Mouse (Mus musculus): ENCODE results near the gene Tmem212. TPM values are rescaled to one million over a fixed set of nuclear protein-coding genes. Genes with fewer than 3 reads are reported as not detected.

Tmem212 gene
- polyA plus RNA-seq, 1 experiment from 2014 or later: not detected

DNA sequence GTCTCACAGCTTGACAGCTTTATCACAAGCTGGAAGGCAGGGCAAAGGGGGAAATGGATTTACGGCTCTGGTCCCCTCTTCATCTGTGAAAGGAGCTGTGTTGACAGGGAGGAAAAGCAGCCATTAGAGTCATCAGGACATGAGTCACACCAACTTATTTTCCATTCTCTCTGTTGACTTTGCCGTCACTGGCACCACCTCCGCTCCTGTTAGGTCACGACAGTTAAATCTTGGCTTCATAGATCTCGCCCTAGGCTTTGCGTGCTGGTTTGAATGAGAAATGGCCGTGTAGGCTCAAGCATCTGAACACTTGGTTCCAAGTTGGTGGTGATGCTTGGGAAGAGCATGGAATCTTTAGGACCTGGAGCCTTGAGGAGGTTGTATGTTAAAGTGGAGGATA, 9.6 kb downstream of the Tmem212 start:
- DNase-seq (ENCODE audit: low spot score): peak; percentile 40
- ATAC-seq (ENCODE audit: low FRiP score, low TSS enrichment): peak; percentile 84
- no peaks in the 10 kb centered on the region for H3K9me3 ChIP-seq (ENCODE audit: control insufficient read depth, low read length)

DNA sequence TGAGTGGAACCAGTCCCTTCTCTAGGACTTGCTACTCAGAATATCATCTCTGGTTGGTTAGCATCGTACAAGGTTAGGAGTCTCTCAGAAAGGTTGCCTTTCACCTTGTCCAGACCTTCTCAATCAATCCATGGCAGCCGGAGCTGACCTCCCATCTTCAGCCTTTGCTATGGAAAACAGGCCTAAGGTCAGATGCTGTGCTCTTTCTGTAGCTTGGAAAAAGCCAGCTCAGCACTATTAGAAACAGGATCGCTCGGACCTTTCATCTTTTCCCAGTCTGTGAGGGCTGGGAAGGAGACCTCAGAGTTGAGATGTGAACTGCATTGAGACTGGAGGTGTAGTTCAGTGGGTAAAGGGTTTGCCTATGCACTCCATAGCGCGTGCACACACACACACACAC, 10.6 kb downstream of the Tmem212 start:
- no peaks in the 10 kb centered on the region for H3K9me3 ChIP-seq (ENCODE audit: control insufficient read depth, low read length)
- ATAC-seq (ENCODE audit: low FRiP score, low TSS enrichment) (no peak), DNase-seq (ENCODE audit: low spot score) (no peak)
- H3K4me3 ChIP-seq (ENCODE audit: low read depth, low read length): no peak overlapping the region
- no peaks in the 10 kb centered on the region for H3K36me3 ChIP-seq (ENCODE audit: control insufficient read depth, insufficient read depth, low read length)
- H3K4me2 ChIP-seq (replicated peaks; ENCODE audit: low read depth): no peak overlapping the region
- 88% methylated on average over 6 of the region's 6 CpGs for WGBS
- H3K9ac ChIP-seq (ENCODE audit: low read length): no peak overlapping the region
- TF ChIP-seq EP300 (optimal IDR thresholded peaks at IDR 0.05) (no peak), CTCF (IDR thresholded peaks at IDR 0.05; ENCODE audit: low read depth) (no peak)
- H3K4me1 ChIP-seq (replicated peaks; ENCODE audit: control insufficient read depth, insufficient read depth): no peaks in the 10 kb centered on the region
- H3K27me3 ChIP-seq (ENCODE audit: control insufficient read depth, insufficient read depth, low read length): no peaks in the 10 kb centered on the region
- no peak overlapping the region for H3K27ac ChIP-seq (replicated peaks)

More for the DNA sequence above, 9.6 kb downstream of the Tmem212 start:
- H3K4me3 ChIP-seq (ENCODE audit: low read depth, low read length): no peak overlapping the region
- no peaks in the 10 kb centered on the region for H3K4me1 ChIP-seq (replicated peaks; ENCODE audit: control insufficient read depth, insufficient read depth)
- no peaks in the 10 kb centered on the region for H3K36me3 ChIP-seq (ENCODE audit: control insufficient read depth, insufficient read depth, low read length)
- no peak overlapping the region for H3K4me2 ChIP-seq (replicated peaks; ENCODE audit: low read depth)
- H3K27ac ChIP-seq (replicated peaks): no peak overlapping the region
- TF ChIP-seq EP300 (optimal IDR thresholded peaks at IDR 0.05) (no peak), CTCF (IDR thresholded peaks at IDR 0.05; ENCODE audit: low read depth) (no peak)
- H3K27me3 ChIP-seq (ENCODE audit: control insufficient read depth, insufficient read depth, low read length): no peaks in the 10 kb centered on the region
- 49% methylated on average over 7 of the region's 7 CpGs for WGBS
- H3K9ac ChIP-seq (ENCODE audit: low read length): no peak overlapping the region

DNA sequence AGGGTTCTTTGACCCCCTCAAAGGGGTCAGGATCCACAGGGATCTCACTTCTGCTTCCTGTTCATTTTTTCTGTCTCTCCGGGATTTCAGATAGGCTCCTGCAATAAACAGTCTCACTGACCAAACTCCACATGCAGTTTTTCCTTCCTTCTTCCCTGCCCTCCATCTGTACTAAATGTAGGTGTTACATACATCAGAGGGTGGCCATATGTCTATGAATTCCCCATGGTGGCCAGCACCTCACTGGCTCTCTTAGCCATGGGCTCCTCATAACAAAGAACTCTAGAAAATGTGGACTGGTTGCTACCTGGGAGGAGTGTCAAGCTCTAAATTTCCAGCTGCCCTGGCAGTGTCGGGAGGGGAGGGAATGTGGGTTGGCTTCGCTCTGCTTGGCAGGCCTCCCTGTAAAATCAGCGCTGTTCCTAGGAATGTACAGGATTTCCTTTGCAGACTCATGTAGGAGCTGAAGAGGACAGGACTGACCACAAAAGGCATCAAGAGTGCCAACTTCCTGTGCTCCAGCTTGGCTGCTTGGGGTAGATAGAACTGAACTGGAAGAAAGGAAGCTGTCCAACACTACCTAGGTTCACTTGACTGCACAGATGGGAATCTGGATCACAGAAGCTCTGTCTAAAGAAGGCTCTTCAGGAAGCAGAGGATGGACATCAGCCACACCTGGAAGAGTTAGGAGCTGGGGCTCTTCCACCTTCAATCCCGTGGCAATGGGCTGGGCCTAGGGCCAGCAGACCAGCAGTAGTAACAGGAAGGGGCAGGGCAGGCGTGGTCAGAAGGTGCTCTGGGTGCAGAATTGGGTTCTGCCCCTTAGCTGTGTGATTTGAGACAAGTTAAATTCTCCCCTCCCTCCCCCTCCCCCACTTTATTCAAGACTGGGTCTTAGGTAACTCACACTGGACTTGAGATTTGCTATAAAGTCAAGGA, 14.0 kb downstream of the Tmem212 start:
- peak; percentile 18; the same call in 1 of the 2 replicates for ATAC-seq (ENCODE audit: low FRiP score, low TSS enrichment)
- Histone ChIP-seq H3K27me3 (ENCODE audit: control insufficient read depth, insufficient read depth, low read length) (no peaks in the 10 kb centered on the region), H3K4me2 (replicated peaks; ENCODE audit: low read depth) (no peak overlapping the region), H3K27ac (replicated peaks) (no peak overlapping the region; the same call in 1 of the 2 replicates), H3K9ac (ENCODE audit: low read length) (no peak overlapping the region), H3K9me3 (ENCODE audit: control insufficient read depth, low read length) (no peaks in the 10 kb centered on the region), H3K4me1 (replicated peaks; ENCODE audit: control insufficient read depth, insufficient read depth) (no peaks in the 10 kb centered on the region), H3K4me3 (ENCODE audit: low read depth, low read length) (no peak overlapping the region), H3K36me3 (ENCODE audit: control insufficient read depth, insufficient read depth, low read length) (no peaks in the 10 kb centered on the region)
- no peak for DNase-seq (ENCODE audit: low spot score)
- WGBS: 61% methylated on average over 6 of the region's 6 CpGs
- TF ChIP-seq CTCF (IDR thresholded peaks at IDR 0.05; ENCODE audit: low read depth): no peak
- TF ChIP-seq EP300 (optimal IDR thresholded peaks at IDR 0.05): no peak

DNA sequence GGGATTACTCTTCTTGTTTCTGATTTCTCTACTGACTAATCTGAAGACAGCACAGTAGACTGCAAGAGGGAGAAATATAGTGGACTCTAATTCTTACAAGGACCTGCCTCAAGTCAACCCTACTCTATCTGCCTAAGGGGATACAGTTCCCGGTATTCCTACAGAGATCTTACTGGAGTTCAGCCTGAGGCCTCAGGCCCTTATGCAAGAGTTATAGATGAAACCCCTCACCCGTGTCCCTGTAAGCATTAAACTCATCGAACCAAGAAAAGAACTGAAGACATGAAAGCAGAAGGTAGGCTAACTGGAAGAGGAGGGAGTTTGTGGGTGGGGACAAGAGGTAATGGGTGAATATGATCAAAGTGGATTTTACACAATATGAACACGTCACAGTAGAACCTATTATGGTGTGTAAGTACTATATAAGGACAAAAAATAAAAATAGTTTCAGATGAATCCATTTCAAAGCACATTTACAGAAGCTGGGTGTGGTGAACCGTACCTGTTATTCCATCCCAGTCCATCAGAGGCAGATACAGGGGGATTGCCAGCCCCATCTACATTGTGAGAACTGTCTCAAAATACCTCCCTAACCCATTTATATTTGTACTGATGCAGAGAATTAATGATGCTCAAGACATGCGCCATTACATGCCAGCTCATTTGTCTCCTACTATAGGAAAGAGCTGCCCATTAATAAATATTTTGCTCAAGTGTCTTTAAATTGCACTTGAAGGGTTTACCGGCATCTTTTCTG, 17.1 kb downstream of the Tmem212 start:
- Histone ChIP-seq H3K4me1 (replicated peaks; ENCODE audit: control insufficient read depth, insufficient read depth) (no peaks in the 10 kb centered on the region), H3K27ac (replicated peaks) (no peak overlapping the region), H3K27me3 (ENCODE audit: control insufficient read depth, insufficient read depth, low read length) (no peaks in the 10 kb centered on the region), H3K4me2 (replicated peaks; ENCODE audit: low read depth) (no peak overlapping the region), H3K36me3 (ENCODE audit: control insufficient read depth, insufficient read depth, low read length) (no peaks in the 10 kb centered on the region), H3K4me3 (ENCODE audit: low read depth, low read length) (no peak overlapping the region), H3K9me3 (ENCODE audit: control insufficient read depth, low read length) (no peaks in the 10 kb centered on the region), H3K9ac (ENCODE audit: low read length) (no peak overlapping the region)
- WGBS: 82% methylated on average over 7 of the region's 7 CpGs
- ATAC-seq (ENCODE audit: low FRiP score, low TSS enrichment) (no peak), DNase-seq (ENCODE audit: low spot score) (no peak)
- TF ChIP-seq EP300 (optimal IDR thresholded peaks at IDR 0.05) (no peak), CTCF (IDR thresholded peaks at IDR 0.05; ENCODE audit: low read depth) (no peak)

DNA sequence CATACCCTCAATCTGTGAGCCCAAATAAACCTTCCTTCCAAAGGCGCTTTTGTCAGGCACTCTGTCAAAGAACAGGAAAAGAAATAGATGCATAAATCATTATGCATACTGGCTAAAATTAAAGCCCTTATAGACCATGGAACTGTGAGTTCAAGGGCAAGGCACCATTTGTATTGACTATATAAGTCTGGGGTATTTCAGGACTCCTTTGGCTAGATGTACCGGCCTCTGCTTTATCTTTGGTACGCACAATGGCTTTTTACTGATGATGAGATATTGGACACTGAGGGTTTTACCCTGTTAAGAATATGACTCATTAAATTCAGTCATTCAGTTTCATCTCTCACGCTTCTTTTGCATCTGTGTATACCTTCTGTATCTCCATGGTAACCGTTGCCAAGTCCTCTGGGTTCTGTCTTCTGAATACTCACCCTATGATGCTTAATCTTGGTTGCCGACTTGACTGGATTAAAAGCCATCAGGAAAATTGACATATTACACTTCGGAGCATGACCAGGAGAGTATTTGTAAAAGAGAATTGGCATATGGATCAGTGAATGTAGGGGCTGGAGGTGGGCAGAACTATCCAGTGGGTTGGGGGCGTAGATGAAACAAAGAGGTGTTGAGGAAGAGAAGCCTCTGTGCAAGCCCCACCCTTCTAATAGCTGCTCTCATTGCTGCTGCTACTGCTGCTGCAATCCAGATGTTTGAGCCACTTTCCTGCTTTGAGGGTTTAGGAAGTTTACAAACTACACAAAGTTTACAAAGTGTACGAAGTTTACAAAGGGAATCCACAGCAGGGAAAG, 22.7 kb downstream of the Tmem212 start:
- Histone ChIP-seq H3K27me3 (ENCODE audit: control insufficient read depth, insufficient read depth, low read length) (no peaks in the 10 kb centered on the region), H3K36me3 (ENCODE audit: control insufficient read depth, insufficient read depth, low read length) (no peaks in the 10 kb centered on the region), H3K9ac (ENCODE audit: low read length) (no peak overlapping the region), H3K9me3 (ENCODE audit: control insufficient read depth, low read length) (no peaks in the 10 kb centered on the region), H3K27ac (replicated peaks) (no peak overlapping the region), H3K4me2 (replicated peaks; ENCODE audit: low read depth) (no peak overlapping the region), H3K4me1 (replicated peaks; ENCODE audit: control insufficient read depth, insufficient read depth) (no peaks in the 10 kb centered on the region), H3K4me3 (ENCODE audit: low read depth, low read length) (no peak overlapping the region)
- WGBS: 69% methylated on average over 9 of the region's 9 CpGs
- DNase-seq (ENCODE audit: low spot score) (peak; percentile 4), ATAC-seq (ENCODE audit: low FRiP score, low TSS enrichment) (no peak)
- TF ChIP-seq EP300 (optimal IDR thresholded peaks at IDR 0.05): no peak
- TF ChIP-seq CTCF (IDR thresholded peaks at IDR 0.05; ENCODE audit: low read depth): no peak
